Mouse (Mus musculus) MEL (cell line): ENCODE data around the gene Gm42674. TPM values are rescaled to one million over a fixed set of nuclear protein-coding genes. Genes with fewer than 3 reads are reported as not detected.

Experiments
- DNase-seq: peaks from one replicate; pipeline ENCODE4 v3.0.0; 2011; ENCODE audit warnings: low read depth, low spot score
- H3K27ac ChIP-seq: 2 replicates; pipeline ENCODE4 v1.5.1; 2012; ENCODE audit warnings: low read depth, mild to moderate bottlenecking, control low read depth, low read length, moderate library complexity; ENCODE audit not compliant: control insufficient read depth
- H3K27me3 ChIP-seq, 2 experiments: fragments of 150-350 bp in 1 of 2; sonication (generic) in 1 of 2; 2 replicates each; pipeline ENCODE4 v1.6.1; 2012; ENCODE audit warnings: low read length in 2 of 2, mild to moderate bottlenecking in 2 of 2, improper control_type of control experiment in 1 of 2, moderate library complexity in 1 of 2; ENCODE audit not compliant: insufficient read depth in 2 of 2, control insufficient read depth in 1 of 2
- H3K36me3 ChIP-seq, 2 experiments: 2 replicates each; pipeline ENCODE4 v1.6.1; 2012 to 2014; ENCODE audit warnings: low read length in 2 of 2, improper control_type of control experiment in 1 of 2, inconsistent platforms in 1 of 2, mild to moderate bottlenecking in 1 of 2; ENCODE audit not compliant: insufficient read depth in 2 of 2, control insufficient read depth in 1 of 2
- H3K4me1 ChIP-seq, 2 experiments: fragments of 150-350 bp in 1 of 2; sonication (generic) in 1 of 2; 2 replicates each; pipeline ENCODE4 v1.6.1; 2012; ENCODE audit warnings: low read length in 2 of 2, improper control_type of control experiment in 1 of 2, mild to moderate bottlenecking in 1 of 2; ENCODE audit not compliant: insufficient read depth in 2 of 2, control insufficient read depth in 1 of 2
- H3K4me3 ChIP-seq, 2 experiments: fragments of 150-350 bp in 1 of 2; sonication (generic) in 1 of 2; 2 replicates each; pipeline ENCODE4 v1.5.1; 2012; ENCODE audit warnings: low read depth in 2 of 2, low read length in 2 of 2, mild to moderate bottlenecking in 2 of 2, moderate library complexity in 2 of 2, control low read depth in 1 of 2, improper control_type of control experiment in 1 of 2; ENCODE audit not compliant: control insufficient read depth in 1 of 2, insufficient read depth in 1 of 2
- H3K79me2 ChIP-seq: 2 replicates; pipeline ENCODE4 v1.6.1; 2012; ENCODE audit warnings: mild to moderate bottlenecking, low read length, moderate library complexity; ENCODE audit not compliant: control insufficient read depth, poor library complexity, insufficient read depth
- H3K9ac ChIP-seq: 2 replicates; pipeline ENCODE4 v1.6.1; 2012; ENCODE audit warnings: low read depth, mild to moderate bottlenecking, control low read depth, low read length, moderate library complexity; ENCODE audit not compliant: control insufficient read depth, poor library complexity, severe bottlenecking
- H3K9me3 ChIP-seq: fragments of 150-350 bp; sonication (generic); replicated peaks from 2 replicates; pipeline ENCODE4 v1.6.1; 2012; ENCODE audit warnings: mild to moderate bottlenecking, low read length, improper control_type of control experiment, moderate library complexity; ENCODE audit not compliant: insufficient read depth
- BHLHE40 ChIP-seq: IDR thresholded peaks from 2 replicates; pipeline ENCODE4 v1.6.1; 2012; ENCODE audit warnings: low read depth, mild to moderate bottlenecking, inconsistent platforms, low read length, improper control_type of control experiment, borderline replicate concordance
- CHD1 ChIP-seq: IDR thresholded peaks from 2 replicates; pipeline ENCODE4 v1.6.1; 2012; ENCODE audit warnings: low read depth, mild to moderate bottlenecking, inconsistent platforms, low read length, improper control_type of control experiment
- CTCF ChIP-seq, 3 experiments: IDR thresholded peaks in 2 of 3; conservative IDR thresholded peaks in 1 of 3; 2 replicates each; pipeline ENCODE4 v1.5.1; 2011 to 2012; ENCODE audit warnings: low read length in 3 of 3, low read depth in 2 of 3, mild to moderate bottlenecking in 2 of 3, improper control_type of control experiment in 1 of 3, inconsistent platforms in 1 of 3, mixed read lengths in 1 of 3, moderate library complexity in 1 of 3; ENCODE audit not compliant: control insufficient read depth in 1 of 3, insufficient read depth in 1 of 3, poor library complexity in 1 of 3, severe bottlenecking in 1 of 3
- E2F4 ChIP-seq: IDR thresholded peaks from 2 replicates; pipeline ENCODE4 v1.6.1; 2011; ENCODE audit warnings: low read depth, low read length, improper control_type of control experiment, borderline replicate concordance
- ELF1 ChIP-seq: IDR thresholded peaks from 2 replicates; pipeline ENCODE4 v1.6.1; 2014; ENCODE audit warnings: low read depth, mild to moderate bottlenecking, inconsistent platforms, low read length, improper control_type of control experiment, moderate library complexity
- EP300 ChIP-seq, 2 experiments: IDR thresholded peaks; 2 replicates each; pipeline ENCODE4 v1.6.1; 2011; ENCODE audit warnings: improper control_type of control experiment in 2 of 2, low read length in 2 of 2, low read depth in 1 of 2, mild to moderate bottlenecking in 1 of 2
- ETS1 ChIP-seq: IDR thresholded peaks from 2 replicates; pipeline ENCODE4 v1.6.1; 2012; ENCODE audit warnings: low read depth, mild to moderate bottlenecking, inconsistent platforms, low read length, improper control_type of control experiment, moderate library complexity
- GATA1 ChIP-seq: IDR thresholded peaks from 2 replicates; pipeline ENCODE4 v1.6.1; 2011; ENCODE audit warnings: low read depth, low read length, improper control_type of control experiment
- KAT2A ChIP-seq: conservative IDR thresholded peaks from 2 replicates; pipeline ENCODE4 v1.6.1; 2012; ENCODE audit warnings: low read depth, low read length, improper control_type of control experiment, inconsistent platforms
- MAX ChIP-seq: IDR thresholded peaks from 2 replicates; pipeline ENCODE4 v1.6.1; 2011; ENCODE audit warnings: low read length, improper control_type of control experiment
- MYB ChIP-seq: IDR thresholded peaks from 2 replicates; pipeline ENCODE4 v1.6.1; 2011; ENCODE audit warnings: mild to moderate bottlenecking, low read depth, low read length, improper control_type of control experiment
- MYC ChIP-seq: IDR thresholded peaks from 2 replicates; pipeline ENCODE4 v1.6.1; 2011; ENCODE audit warnings: low read depth, mild to moderate bottlenecking, low read length, improper control_type of control experiment, moderate library complexity
- NELFE ChIP-seq: IDR thresholded peaks from 2 replicates; pipeline ENCODE4 v1.6.1; 2011; ENCODE audit warnings: low read depth, low read length, improper control_type of control experiment
- NRF1 ChIP-seq: IDR thresholded peaks from 2 replicates; pipeline ENCODE4 v1.6.1; 2014; ENCODE audit warnings: low read depth, mild to moderate bottlenecking, inconsistent platforms, low read length, improper control_type of control experiment, moderate library complexity; ENCODE audit not compliant: poor library complexity, insufficient read depth, severe bottlenecking
- POLR2A ChIP-seq, 2 experiments: IDR thresholded peaks; 2 replicates each; pipeline ENCODE4 v1.6.1; 2011 to 2012; ENCODE audit warnings: low read length in 2 of 2, mild to moderate bottlenecking in 2 of 2, control low read depth in 1 of 2, improper control_type of control experiment in 1 of 2, low read depth in 1 of 2, moderate library complexity in 1 of 2; ENCODE audit not compliant: control insufficient read depth in 1 of 2, insufficient read depth in 1 of 2, poor library complexity in 1 of 2
- POLR2AphosphoS5 ChIP-seq: IDR thresholded peaks from 2 replicates; pipeline ENCODE4 v1.6.1; 2012; ENCODE audit warnings: low read depth, borderline replicate concordance, mild to moderate bottlenecking, inconsistent platforms, low read length, moderate library complexity, mixed read lengths
- RCOR1 ChIP-seq: IDR thresholded peaks from 2 replicates; pipeline ENCODE4 v1.6.1; 2012; ENCODE audit warnings: low read depth, mild to moderate bottlenecking, inconsistent platforms, low read length, improper control_type of control experiment
- SIN3A ChIP-seq: IDR thresholded peaks from 2 replicates; pipeline ENCODE4 v1.6.1; 2012; ENCODE audit warnings: low read length, improper control_type of control experiment, inconsistent platforms
- TAL1 ChIP-seq: IDR thresholded peaks from 2 replicates; pipeline ENCODE4 v1.6.1; 2012; ENCODE audit warnings: mild to moderate bottlenecking, inconsistent platforms, low read length, moderate library complexity, mixed read lengths
- TBP ChIP-seq: IDR thresholded peaks from 2 replicates; pipeline ENCODE4 v1.8.0; 2011; ENCODE audit warnings: low read depth, low read length, improper control_type of control experiment
- TCF12 ChIP-seq: IDR thresholded peaks from 2 replicates; pipeline ENCODE4 v1.6.1; 2014; ENCODE audit warnings: low read depth, mild to moderate bottlenecking, inconsistent platforms, low read length, improper control_type of control experiment, moderate library complexity
- USF1 ChIP-seq: IDR thresholded peaks from 2 replicates; pipeline ENCODE4 v1.6.1; 2014; ENCODE audit warnings: low read depth, mild to moderate bottlenecking, inconsistent platforms, low read length, improper control_type of control experiment, moderate library complexity
- USF2 ChIP-seq, 2 experiments: IDR thresholded peaks; 2 replicates each; pipeline ENCODE4 v1.6.1; 2011 to 2012; ENCODE audit warnings: improper control_type of control experiment in 2 of 2, low read length in 2 of 2, borderline replicate concordance in 1 of 2, inconsistent platforms in 1 of 2, low read depth in 1 of 2, mild to moderate bottlenecking in 1 of 2; ENCODE audit not compliant: insufficient read depth in 1 of 2
- ZKSCAN1 ChIP-seq: IDR thresholded peaks from 2 replicates; pipeline ENCODE4 v1.6.1; 2012; ENCODE audit warnings: low read depth, mild to moderate bottlenecking, inconsistent platforms, low read length, improper control_type of control experiment, moderate library complexity
- ZMIZ1 ChIP-seq: IDR thresholded peaks from 2 replicates; pipeline ENCODE4 v1.6.1; 2012; ENCODE audit warnings: low read depth, mild to moderate bottlenecking, inconsistent platforms, low read length, improper control_type of control experiment, moderate library complexity
- ZNF384 ChIP-seq: IDR thresholded peaks from 2 replicates; pipeline ENCODE4 v1.6.1; 2012; ENCODE audit warnings: low read depth, mild to moderate bottlenecking, inconsistent platforms, low read length, improper control_type of control experiment
- polyA plus RNA-seq, 2 experiments: library from polyadenylated mRNA; stranded (reverse) in 1 of 2; unstranded in 1 of 2; fragments of >175 nt in 1 of 2; fragments of >200 nt in 1 of 2; gene quantifications; 2 replicates each; pipeline versions ENCODE4 v1.2.1 to v1.2.4; 2012; ENCODE audit warnings: low replicate concordance in 2 of 2, low read depth in 1 of 2; ENCODE audit not compliant: insufficient read length in 2 of 2, insufficient read depth in 1 of 2, missing spikeins in 1 of 2
- total RNA-seq: library from RNA; depleted of rRNA; stranded (reverse); fragments of 300-350 nt; gene quantifications from 2 replicates; pipeline ENCODE4 v1.2.3, GENCODE M21; 2012

The Gm42674 gene
- total and polyA plus RNA-seq, 3 experiments: not detected

- Histone ChIP-seq H3K4me1 (peaks cover 8 to 31% of the 10 kb centered on the region in 2 experiments), H3K36me3 (peaks cover 0 to 19% of the 10 kb centered on the region in 2 experiments; a peak in 2 of 4 replicates), H3K27me3 (no peaks in the 10 kb centered on the region), H3K4me3 (no peak overlapping the region), H3K79me2 (no peaks in the 10 kb centered on the region)
- no peak for TF ChIP-seq ZMIZ1
- TF ChIP-seq NRF1: no peak
- TF ChIP-seq CHD1: no peak
- peak; percentile 42; the same call in 1 of the 2 replicates for TF ChIP-seq SIN3A
- 0 out of 2 replicates have a peak, but pooled peaks have one; percentile 34 for TF ChIP-seq MYC
- TF ChIP-seq E2F4: no peak
- no peak for TF ChIP-seq POLR2AphosphoS5
- no peak for TF ChIP-seq USF2 (IDR thresholded peaks at IDR 0.05; ENCODE audit: borderline replicate concordance in 1 of 2, insufficient read depth in 1 of 2, low read depth in 1 of 2, low read length in 2 of 2)
- TF ChIP-seq GATA1: no peak
- peak; percentile 56; the same call in 1 of the 2 replicates for TF ChIP-seq TBP
- peak in 1 of 2 experiments; percentile 58 for TF ChIP-seq EP300 (IDR thresholded peaks at IDR 0.05; ENCODE audit: low read depth in 1 of 2, low read length in 2 of 2)
- no peak for TF ChIP-seq KAT2A
- no peak for TF ChIP-seq POLR2A (IDR thresholded peaks at IDR 0.05; ENCODE audit: control insufficient read depth in 1 of 2, insufficient read depth in 1 of 2, low read depth in 1 of 2, low read length in 2 of 2, poor library complexity in 1 of 2)
- peak; percentile 41; the same call in 1 of the 2 replicates for TF ChIP-seq MAX
- peak; percentile 73 for TF ChIP-seq ETS1
- peak; percentile 65; the same call in 1 of the 2 replicates for TF ChIP-seq RCOR1
- peak; percentile 51; the same call in 1 of the 2 replicates for TF ChIP-seq TCF12
- peak; percentile 94 for TF ChIP-seq ZNF384
- TF ChIP-seq ELF1: no peak
- TF ChIP-seq, all 39 proteins: peak for 9
- DNase-seq: peak; percentile 91
- Histone ChIP-seq H3K9ac (peak overlapping the region; percentile 6), H3K9me3 (no peaks in the 10 kb centered on the region), H3K27ac (peak overlapping the region; percentile 56)
Observed at GRCm38 (mm10) chr3:90604416-90604815, 2.7 kb downstream of the Gm42674 start.

GRCm38 (mm10) chr3:90605049-90605448, 3.3 kb downstream of the Gm42674 start:
- H3K4me1 ChIP-seq: peaks cover 8 to 31% of the 10 kb centered on the region in 2 experiments
- H3K27ac ChIP-seq: peak overlapping the region; percentile 56
- H3K79me2 ChIP-seq: no peaks in the 10 kb centered on the region
- H3K9ac ChIP-seq: peak overlapping the region; percentile 6; the same call in 1 of the 2 replicates
- H3K27me3 ChIP-seq: no peaks in the 10 kb centered on the region
- peaks cover 0 to 19% of the 10 kb centered on the region in 2 experiments; a peak in 2 of 4 replicates for H3K36me3 ChIP-seq
- H3K4me3 ChIP-seq: no peak overlapping the region
- TF ChIP-seq USF2 (IDR thresholded peaks at IDR 0.05; ENCODE audit: borderline replicate concordance in 1 of 2, insufficient read depth in 1 of 2, low read depth in 1 of 2, low read length in 2 of 2) (no peak), ELF1 (no peak), NELFE (no peak), RCOR1 (no peak), MAX (no peak), POLR2A (IDR thresholded peaks at IDR 0.05; ENCODE audit: control insufficient read depth in 1 of 2, insufficient read depth in 1 of 2, low read depth in 1 of 2, low read length in 2 of 2, poor library complexity in 1 of 2) (no peak), USF1 (peak; percentile 55), ZKSCAN1 (no peak), SIN3A (no peak), TAL1 (no peak), ETS1 (0 out of 2 replicates have a peak, but pooled peaks have one; percentile 25), CTCF (IDR thresholded peaks at IDR 0.05 in 2 of 3, conservative IDR thresholded peaks at IDR 0.05 in 1 of 3; ENCODE audit: control insufficient read depth in 1 of 3, insufficient read depth in 1 of 3, low read depth in 2 of 3, low read length in 3 of 3, poor library complexity in 1 of 3, severe bottlenecking in 1 of 3) (no peak), ZNF384 (no peak), BHLHE40 (no peak), MYC (no peak), MYB (no peak), ZMIZ1 (no peak), GATA1 (peak; percentile 32; the same call in 1 of the 2 replicates)
- no peaks in the 10 kb centered on the region for H3K9me3 ChIP-seq
- DNase-seq: peak; percentile 32
